Mouse (Mus musculus) testis, adult 2 months (tissue): Measurements from ENCODE around the gene Shroom1. TPM values are rescaled to one million over a fixed set of nuclear protein-coding genes. Genes with fewer than 3 reads are reported as not detected.

Experiments
- H3K27ac ChIP-seq: fragments of 200-500 bp; 2 replicates; pipeline ENCODE4 v1.5.1; 2012; ENCODE audit warnings: low read depth, low read length; ENCODE audit not compliant: control insufficient read depth, insufficient read depth
- H3K27me3 ChIP-seq: fragments of 200-500 bp; 2 replicates; pipeline ENCODE4 v1.6.1; 2012; ENCODE audit warnings: mild to moderate bottlenecking, low read length, moderate library complexity; ENCODE audit not compliant: control insufficient read depth, insufficient read depth
- H3K36me3 ChIP-seq: fragments of 200-500 bp; 2 replicates; pipeline ENCODE4 v1.6.1; 2012; ENCODE audit warnings: mild to moderate bottlenecking, low read length; ENCODE audit not compliant: control insufficient read depth, insufficient read depth
- H3K4me1 ChIP-seq: fragments of 200-500 bp; 2 replicates; pipeline ENCODE4 v1.6.1; 2012; ENCODE audit warnings: low read length; ENCODE audit not compliant: control insufficient read depth, insufficient read depth
- H3K4me3 ChIP-seq: fragments of 200-500 bp; 2 replicates; pipeline ENCODE4 v1.5.1; 2012; ENCODE audit warnings: low read depth, mild to moderate bottlenecking, low read length, moderate library complexity, mixed read lengths; ENCODE audit not compliant: control insufficient read depth
- CTCF ChIP-seq: fragments of 200-500 bp; IDR thresholded peaks from 2 replicates; pipeline ENCODE4 v1.5.1; 2012; ENCODE audit warnings: low read depth, mild to moderate bottlenecking, inconsistent platforms, low read length, moderate library complexity; ENCODE audit not compliant: control insufficient read depth, insufficient read depth, insufficient replicate concordance
- POLR2A ChIP-seq: fragments of 200-500 bp; IDR thresholded peaks from 2 replicates; pipeline ENCODE4 v1.6.1; 2012; ENCODE audit warnings: low read depth, mild to moderate bottlenecking, inconsistent platforms, low read length, moderate library complexity; ENCODE audit not compliant: control insufficient read depth
- polyA plus RNA-seq: library from polyadenylated mRNA; depleted of rRNA; stranded (reverse); fragments of >200 nt; gene quantifications from 2 replicates; pipeline ENCODE4 v1.2.3, GENCODE M21; 2012

Gene Shroom1
- polyA plus RNA-seq, 1 experiment = 0.41 TPM

- H3K27ac ChIP-seq = no peak overlapping the region
- no peak overlapping the region for H3K4me3 ChIP-seq
- no peaks in the 10 kb centered on the region for H3K36me3 ChIP-seq
- no peaks in the 10 kb centered on the region for H3K27me3 ChIP-seq
- peaks cover 7% of the 10 kb centered on the region for H3K4me1 ChIP-seq
- TF ChIP-seq CTCF = no peak
- TF ChIP-seq POLR2A = no peak
Observed at GRCm38 (mm10) chr11:53483159-53483891, 26.3 kb downstream of the Shroom1 start.

- Histone ChIP-seq H3K27ac (no peak overlapping the region), H3K4me1 (no peaks in the 10 kb centered on the region; the same call in 1 of the 2 replicates), H3K27me3 (no peaks in the 10 kb centered on the region), H3K4me3 (no peak overlapping the region), H3K36me3 (no peaks in the 10 kb centered on the region)
- TF ChIP-seq POLR2A (no peak), CTCF (peak; percentile 24; the same call in 1 of the 2 replicates)
Observed at GRCm38 (mm10) chr11:53485719-53486118, 28.7 kb downstream of the Shroom1 start.

- no peak for TF ChIP-seq CTCF
- no peak for TF ChIP-seq POLR2A
- no peaks in the 10 kb centered on the region for H3K27me3 ChIP-seq
- no peak overlapping the region for H3K27ac ChIP-seq
- H3K4me1 ChIP-seq = no peaks in the 10 kb centered on the region; the same call in 1 of the 2 replicates
- H3K4me3 ChIP-seq = no peak overlapping the region
- H3K36me3 ChIP-seq = no peaks in the 10 kb centered on the region
Observed at GRCm38 (mm10) chr11:53486351-53486750, 29.3 kb downstream of the Shroom1 start.

GRCm38 (mm10) chr11:53486822-53487594, 30.0 kb downstream of the Shroom1 start:
- Histone ChIP-seq H3K27me3 (no peaks in the 10 kb centered on the region), H3K4me3 (peak overlapping the region; percentile 19), H3K36me3 (no peaks in the 10 kb centered on the region), H3K27ac (no peak overlapping the region), H3K4me1 (no peaks in the 10 kb centered on the region; the same call in 1 of the 2 replicates)
- TF ChIP-seq CTCF (no peak), POLR2A (no peak)

DNA sequence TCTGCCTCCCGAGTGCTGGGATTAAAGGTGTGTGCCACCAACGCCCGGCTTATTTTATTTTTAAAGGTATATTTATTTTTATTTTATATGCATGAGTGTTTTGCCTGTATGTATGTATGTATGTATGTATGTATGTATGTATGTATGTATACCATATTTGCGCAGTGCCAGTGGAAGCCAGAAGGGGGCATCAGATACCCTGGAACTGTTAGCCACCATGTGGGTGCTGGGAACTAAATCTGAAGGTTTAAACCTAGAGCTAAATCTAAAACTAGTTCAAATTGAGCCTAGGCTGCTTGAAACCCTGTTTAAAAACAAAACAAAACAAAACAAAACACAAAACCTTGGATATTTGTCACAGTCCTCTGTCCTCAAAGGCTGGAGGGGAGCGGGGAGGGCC, 32.0 kb downstream of the Shroom1 start:
- Histone ChIP-seq H3K27ac (no peak overlapping the region), H3K4me1 (no peaks in the 10 kb centered on the region; the same call in 1 of the 2 replicates), H3K4me3 (no peak overlapping the region), H3K36me3 (no peaks in the 10 kb centered on the region), H3K27me3 (no peaks in the 10 kb centered on the region)
- TF ChIP-seq POLR2A = no peak
- no peak for TF ChIP-seq CTCF

- H3K4me3 ChIP-seq = no peak overlapping the region
- no peaks in the 10 kb centered on the region; the same call in 1 of the 2 replicates for H3K4me1 ChIP-seq
- TF ChIP-seq CTCF = no peak
- TF ChIP-seq POLR2A = no peak
- H3K27ac ChIP-seq = no peak overlapping the region
- no peaks in the 10 kb centered on the region for H3K27me3 ChIP-seq
- H3K36me3 ChIP-seq = no peaks in the 10 kb centered on the region
Observed at GRCm38 (mm10) chr11:53489421-53489820, 32.4 kb downstream of the Shroom1 start.

GRCm38 (mm10) chr11:53491954-53492401, 35.0 kb downstream of the Shroom1 start:
- no peak overlapping the region for H3K4me3 ChIP-seq

More at GRCm38 (mm10) chr11:53491954-53492401, 35.0 kb downstream of the Shroom1 start:
- no peak overlapping the region for H3K27ac ChIP-seq
- H3K4me1 ChIP-seq = no peaks in the 10 kb centered on the region; the same call in 1 of the 2 replicates
- no peaks in the 10 kb centered on the region for H3K36me3 ChIP-seq
- H3K27me3 ChIP-seq = no peaks in the 10 kb centered on the region
- TF ChIP-seq CTCF (no peak), POLR2A (no peak)
